Comparison of ENCODE assay signal across 8 mouse cellular contexts in the genomic region with DNA sequence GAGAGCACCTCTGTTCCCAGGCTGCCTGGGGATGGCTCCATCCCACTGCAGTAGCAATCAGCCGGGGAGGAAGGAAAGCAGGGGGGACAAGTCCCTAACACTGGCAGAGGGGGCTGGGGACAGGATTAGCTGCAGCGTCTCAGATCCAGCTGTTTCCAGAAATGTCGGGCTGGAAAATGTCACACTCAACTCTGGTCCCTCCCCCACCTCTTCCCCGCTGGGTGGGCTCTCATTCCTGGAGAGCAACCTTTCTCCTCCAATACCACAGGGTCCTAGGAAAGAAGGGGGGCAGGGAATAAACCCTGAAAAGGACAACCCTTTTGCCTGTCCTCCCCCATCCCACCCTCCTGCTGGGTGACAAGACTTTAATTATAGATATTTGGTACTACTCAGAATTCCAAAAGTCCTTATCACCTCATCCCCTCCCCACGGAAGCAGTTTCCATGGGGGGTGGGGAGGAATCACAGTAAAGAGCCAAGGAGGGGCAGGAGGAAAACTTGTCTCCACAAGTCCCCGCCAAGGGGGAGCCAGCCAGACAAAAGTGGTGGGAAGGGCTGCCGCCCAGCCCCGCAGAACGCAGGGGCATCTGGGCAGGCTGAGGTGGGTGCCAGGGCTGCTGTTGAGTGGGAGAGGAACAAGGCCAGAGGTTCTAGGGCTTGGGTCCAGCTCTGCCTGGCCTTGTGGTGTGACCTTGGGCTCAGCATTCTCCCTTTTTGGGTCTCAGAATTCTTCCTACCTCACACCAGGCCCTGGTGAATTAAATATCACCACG. TPM values are rescaled to one million over a fixed set of nuclear protein-coding genes. Genes with fewer than 3 reads are reported as not detected.
A peak's percentile ranks its signal among the peaks of the same experiment; 100 is the strongest.
DNase-seq lines count a peak whose midpoint lies in the region; ATAC-seq and TF ChIP-seq lines count a peak whose summit lies in the region.

No protein-coding gene starts in this region.

- H3K4me2 ChIP-seq in heart, postnatal 0 days (ENCODE audit: low read depth, low read length), result peak overlapping the region; percentile 69
- peak overlapping the region; percentile 8; the same call in 1 of the 2 replicates for H3K4me2 ChIP-seq in midbrain, embryonic 14.5 days (ENCODE audit: low read length)

- ATAC-seq in heart, postnatal 0 days (ENCODE audit: insufficient read depth, low read depth), result no peak
- no peak for ATAC-seq in midbrain, embryonic 14.5 days (ENCODE audit: low FRiP score, low TSS enrichment)
- ATAC-seq in megakaryocyte-erythroid progenitor cell, adult 5-6 weeks (replicated peaks; ENCODE audit: low FRiP score, low TSS enrichment, poor library complexity, severe bottlenecking), result no peak

- H3K27ac ChIP-seq in left cerebral cortex, adult 2 months, result peak overlapping the region; percentile 75
- peak overlapping the region; percentile 59 for H3K27ac ChIP-seq in heart, postnatal 0 days (ENCODE audit: low read depth)
- no peak overlapping the region for H3K27ac ChIP-seq in midbrain, embryonic 14.5 days (replicated peaks; ENCODE audit: low read depth, low read length)

- intact Hi-C loops in left cerebral cortex, adult 2 months (cut with DNase I), result no loop called here
- intact Hi-C loops in left cerebral cortex, postnatal 14 days (cut with DNase I), result no loop called here

- no peak overlapping the region for H3K4me3 ChIP-seq in left cerebral cortex, adult 2 months
- H3K4me3 ChIP-seq in heart, postnatal 0 days (ENCODE audit: low read depth, low read length), result peak overlapping the region; percentile 21
- no peak overlapping the region for H3K4me3 ChIP-seq in midbrain, embryonic 14.5 days (replicated peaks; ENCODE audit: low read depth, low read length)

- H3K4me1 ChIP-seq in heart, postnatal 0 days (ENCODE audit: control insufficient read depth, insufficient read depth), result peaks cover 84% of the 10 kb centered on the region
- peaks cover 39% of the 10 kb centered on the region for H3K4me1 ChIP-seq in midbrain, embryonic 14.5 days (ENCODE audit: control insufficient read depth, insufficient read depth, low read length)

- no peak for DNase-seq in left cerebral cortex, adult 2 months (ENCODE audit: extremely low spot score in 1 of 2, low spot score in 2 of 2)
- no peak for DNase-seq in left cerebral cortex, postnatal 14 days (ENCODE audit: low spot score in 2 of 2)
- peak; percentile 73 for DNase-seq in brain, adult 2 months (ENCODE audit: low read depth, low spot score)
- DNase-seq in heart, postnatal 0 days (ENCODE audit: low spot score), result no peak
- no peak for DNase-seq in midbrain, embryonic 14.5 days
- no peak for DNase-seq in right cerebral cortex, postnatal 25 days
- no peak for DNase-seq in frontal cortex, adult 2 months (ENCODE audit: extremely low spot score in 1 of 2, low spot score in 1 of 2)

- no peaks in the 10 kb centered on the region for H3K27me3 ChIP-seq in heart, postnatal 0 days (ENCODE audit: control insufficient read depth, insufficient read depth, low read length)
- H3K27me3 ChIP-seq in midbrain, embryonic 14.5 days (ENCODE audit: control insufficient read depth, insufficient read depth, low read length), result peaks cover 6% of the 10 kb centered on the region

- peak overlapping the region; percentile 27; the same call in 1 of the 2 replicates for H3K9ac ChIP-seq in heart, postnatal 0 days (replicated peaks; ENCODE audit: low read depth, low read length)
- H3K9ac ChIP-seq in midbrain, embryonic 14.5 days (replicated peaks; ENCODE audit: low read length), result no peak overlapping the region

- TF ChIP-seq EP300 in heart, postnatal 0 days (IDR thresholded peaks at IDR 0.05; ENCODE audit: low read depth), result no peak

- H3K36me3 ChIP-seq in heart, postnatal 0 days (replicated peaks; ENCODE audit: control insufficient read depth, insufficient read depth, low read length), result peaks cover 13% of the 10 kb centered on the region; the same call in 1 of the 2 replicates
- H3K36me3 ChIP-seq in midbrain, embryonic 14.5 days (ENCODE audit: control insufficient read depth, insufficient read depth, low read length), result no peaks in the 10 kb centered on the region

- no peaks in the 10 kb centered on the region for H3K9me3 ChIP-seq in heart, postnatal 0 days (replicated peaks; ENCODE audit: control insufficient read depth, low read length)
- no peaks in the 10 kb centered on the region for H3K9me3 ChIP-seq in midbrain, embryonic 14.5 days (ENCODE audit: control insufficient read depth, low read length)

- 26% methylated on average over 10 of the region's 10 CpGs for WGBS in heart, postnatal 0 days
- 18% methylated on average over 10 of the region's 10 CpGs for WGBS in midbrain, embryonic 14.5 days

- no peak for TF ChIP-seq CTCF in left cerebral cortex, adult 2 months (IDR thresholded peaks at IDR 0.05)
- TF ChIP-seq CTCF in heart, postnatal 0 days (IDR thresholded peaks at IDR 0.05; ENCODE audit: low read depth), result no peak

RNA-seq across cellular contexts. Expression of a gene that starts 7.0 kb away (rescaled TPM):
- total RNA-seq in left cerebral cortex, adult 2 months (2021), result 100 to 1,000 TPM; 134 to 142 TPM
- 10 to 100 TPM; 81.3 to 91.6 TPM for total RNA-seq in left cerebral cortex, postnatal 14 days (2021)
- total RNA-seq in heart, postnatal 0 days (2014; rRNA removed; ENCODE audit: low replicate concordance), result 28.4 and 42.3 TPM in 2 replicates
- polyA plus RNA-seq in heart, postnatal 0 days (2015; fragmentation: Nextera tagmentation; extraction: Ambion mirVana), result 2.6 and 2.8 TPM in 2 replicates
- 12.1 and 13.2 TPM in 2 replicates for polyA plus RNA-seq in midbrain, embryonic 14.5 days (2014; fragmentation: Nextera tagmentation; extraction: Ambion mirVana)
- 74.9 and 86.0 TPM in 2 replicates for polyA plus RNA-seq in frontal cortex, adult 2 months (2012; rRNA removed)
- not detected in 2 replicates for total RNA-seq in megakaryocyte-erythroid progenitor cell, adult 5-6 weeks (2014; fragmentation: Nextera tagmentation)
- not detected in 2 replicates for total RNA-seq in megakaryocyte-erythroid progenitor cell, adult 5-6 weeks (2017)

RNA-seq across cellular contexts. Expression of a gene that starts 49.6 kb away (rescaled TPM):
- 1 to 10 TPM; 2.3 to 4.0 TPM for total RNA-seq in left cerebral cortex, adult 2 months (2021)
- total RNA-seq in left cerebral cortex, postnatal 14 days (2021), result 1 to 10 TPM; 4.2 to 4.3 TPM
- 1.0 and 4.5 TPM in 2 replicates for total RNA-seq in heart, postnatal 0 days (2014; rRNA removed; ENCODE audit: low replicate concordance)
- 3.5 and 3.9 TPM in 2 replicates for polyA plus RNA-seq in heart, postnatal 0 days (2015; fragmentation: Nextera tagmentation; extraction: Ambion mirVana)
- 1.8 and 2.7 TPM in 2 replicates for polyA plus RNA-seq in midbrain, embryonic 14.5 days (2014; fragmentation: Nextera tagmentation; extraction: Ambion mirVana)
- polyA plus RNA-seq in frontal cortex, adult 2 months (2012; rRNA removed), result 3.4 and 4.1 TPM in 2 replicates
- not detected in 2 replicates for total RNA-seq in megakaryocyte-erythroid progenitor cell, adult 5-6 weeks (2014; fragmentation: Nextera tagmentation)
- total RNA-seq in megakaryocyte-erythroid progenitor cell, adult 5-6 weeks (2017), result not detected in 2 replicates

Comparison
In these comparisons a context has a peak if more than half of its experiments do, and no peak if none do; other contexts are left out.
1. RNA of a gene that starts 7.0 kb away (total RNA-seq): 134 to 142 TPM in left cerebral cortex, adult 2 months, 81.3 to 91.6 TPM in left cerebral cortex, postnatal 14 days and 28.4 to 42.3 TPM in heart, postnatal 0 days; not detected in megakaryocyte-erythroid progenitor cell, adult 5-6 weeks; every median in the first group is over 10 times any median in the second.